Mouse (Mus musculus): ENCODE measurements around the gene Fgfr2. TPM values are rescaled to one million over a fixed set of nuclear protein-coding genes. Genes with fewer than 3 reads are reported as not detected.

Gene Fgfr2
- polyA plus RNA-seq, 1 experiment from 2014 or later, result 93.6 TPM

DNA sequence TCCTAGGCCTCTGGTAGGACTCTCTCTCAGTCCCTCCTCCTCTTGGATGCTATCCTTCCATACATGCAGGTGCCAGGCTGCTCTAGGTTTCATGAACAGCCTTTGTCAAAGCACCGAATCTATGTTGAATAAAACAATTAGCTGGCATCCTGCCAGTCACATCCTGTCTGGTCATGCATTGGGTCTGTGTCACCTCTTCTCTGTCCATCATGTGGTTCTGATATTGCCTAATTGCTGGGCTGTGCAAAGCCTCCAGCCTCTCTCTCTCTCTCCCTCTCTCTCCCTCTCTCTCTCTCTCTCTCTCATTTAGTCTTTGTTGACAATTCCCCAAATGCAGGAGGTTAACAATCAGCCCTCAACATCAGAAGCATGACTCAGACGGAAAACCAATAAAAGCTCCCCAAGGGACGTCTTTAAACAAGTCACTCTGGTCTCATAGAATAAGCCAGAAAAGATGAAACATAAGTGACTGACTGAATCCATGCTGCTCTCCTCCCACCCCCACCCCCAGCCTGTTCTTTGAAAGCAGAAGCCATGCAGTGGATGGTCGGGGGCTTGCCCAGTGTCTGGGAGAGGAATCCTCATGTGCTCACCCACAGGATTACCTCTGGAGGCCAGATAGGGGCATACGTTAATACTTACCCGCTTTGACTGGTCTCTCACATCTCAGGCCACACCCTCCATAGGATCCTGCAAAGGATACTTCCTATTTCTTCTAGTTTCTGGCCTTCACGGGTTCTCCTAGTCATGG lies 953.6 kb downstream of the Fgfr2 start:
- H3K27ac ChIP-seq (ENCODE audit: low read depth, low read length), result no peak overlapping the region
- no peak for ATAC-seq (replicated peaks; ENCODE audit: low FRiP score)
- no peaks in the 10 kb centered on the region for H3K27me3 ChIP-seq (ENCODE audit: control insufficient read depth, insufficient read depth, low read length)
- no peaks in the 10 kb centered on the region for H3K36me3 ChIP-seq (ENCODE audit: control insufficient read depth, insufficient read depth, low read length)
- no peaks in the 10 kb centered on the region for H3K4me1 ChIP-seq (replicated peaks; ENCODE audit: control insufficient read depth, insufficient read depth, low read length)
- H3K9me3 ChIP-seq (ENCODE audit: control insufficient read depth, low read length), result no peaks in the 10 kb centered on the region; the same call in 1 of the 2 replicates
- no peak overlapping the region for H3K9ac ChIP-seq (ENCODE audit: low read length)
- no peak overlapping the region for H3K4me3 ChIP-seq (ENCODE audit: low read depth, low read length)
- no peak overlapping the region for H3K4me2 ChIP-seq (ENCODE audit: low read depth, low read length, severe bottlenecking)
- DNase-seq (ENCODE audit: low spot score), result no peak
- WGBS, result 64% methylated on average over 7 of the region's 7 CpGs

DNA sequence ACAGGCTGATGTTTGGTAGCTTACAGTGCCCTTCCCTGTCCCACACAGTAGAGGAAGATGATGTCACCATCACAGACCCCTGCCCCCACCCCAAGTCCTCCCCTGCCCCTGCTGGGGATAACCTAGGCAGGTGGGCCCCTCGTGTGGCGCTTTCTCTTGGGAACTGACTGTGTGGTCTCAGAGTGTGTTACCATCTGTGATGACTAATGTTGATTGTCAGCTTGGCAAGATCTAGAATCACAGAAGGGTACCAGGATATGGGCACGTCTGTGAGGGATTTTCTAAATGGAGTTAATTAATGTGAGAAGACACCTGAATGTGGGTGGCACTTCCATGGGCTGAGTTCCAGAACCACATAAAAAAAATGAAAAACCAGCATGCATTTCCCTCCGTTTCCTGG lies 955.9 kb downstream of the Fgfr2 start:
- no peaks in the 10 kb centered on the region for H3K4me1 ChIP-seq (replicated peaks; ENCODE audit: control insufficient read depth, insufficient read depth, low read length)
- ATAC-seq (replicated peaks; ENCODE audit: low FRiP score) (0 out of 2 replicates have a peak, but pooled peaks have one; percentile 21), DNase-seq (ENCODE audit: low spot score) (no peak)
- WGBS, result 71% methylated on average over 4 of the region's 4 CpGs
- no peaks in the 10 kb centered on the region; the same call in 1 of the 2 replicates for H3K9me3 ChIP-seq (ENCODE audit: control insufficient read depth, low read length)
- H3K4me3 ChIP-seq (ENCODE audit: low read depth, low read length), result no peak overlapping the region
- no peak overlapping the region for H3K4me2 ChIP-seq (ENCODE audit: low read depth, low read length, severe bottlenecking)
- no peak overlapping the region for H3K27ac ChIP-seq (ENCODE audit: low read depth, low read length)
- no peaks in the 10 kb centered on the region for H3K27me3 ChIP-seq (ENCODE audit: control insufficient read depth, insufficient read depth, low read length)
- H3K9ac ChIP-seq (ENCODE audit: low read length), result no peak overlapping the region
- H3K36me3 ChIP-seq (ENCODE audit: control insufficient read depth, insufficient read depth, low read length), result no peaks in the 10 kb centered on the region

- no peaks in the 10 kb centered on the region for H3K36me3 ChIP-seq (ENCODE audit: control insufficient read depth, insufficient read depth, low read length)
- H3K9ac ChIP-seq (ENCODE audit: low read length), result no peak overlapping the region
- ATAC-seq (replicated peaks; ENCODE audit: low FRiP score) (no peak), DNase-seq (ENCODE audit: low spot score) (no peak)
- 90% methylated on average over 3 of the region's 3 CpGs for WGBS
- H3K4me1 ChIP-seq (replicated peaks; ENCODE audit: control insufficient read depth, insufficient read depth, low read length), result no peaks in the 10 kb centered on the region
- no peak overlapping the region for H3K4me2 ChIP-seq (ENCODE audit: low read depth, low read length, severe bottlenecking)
- H3K4me3 ChIP-seq (ENCODE audit: low read depth, low read length), result no peak overlapping the region
- H3K27me3 ChIP-seq (ENCODE audit: control insufficient read depth, insufficient read depth, low read length), result no peaks in the 10 kb centered on the region
- H3K9me3 ChIP-seq (ENCODE audit: control insufficient read depth, low read length), result no peaks in the 10 kb centered on the region
- H3K27ac ChIP-seq (ENCODE audit: low read depth, low read length), result no peak overlapping the region
These were observed 960.9 kb downstream of the Fgfr2 start for GRCm38 (mm10) chr7:132162254-132162653.

DNA sequence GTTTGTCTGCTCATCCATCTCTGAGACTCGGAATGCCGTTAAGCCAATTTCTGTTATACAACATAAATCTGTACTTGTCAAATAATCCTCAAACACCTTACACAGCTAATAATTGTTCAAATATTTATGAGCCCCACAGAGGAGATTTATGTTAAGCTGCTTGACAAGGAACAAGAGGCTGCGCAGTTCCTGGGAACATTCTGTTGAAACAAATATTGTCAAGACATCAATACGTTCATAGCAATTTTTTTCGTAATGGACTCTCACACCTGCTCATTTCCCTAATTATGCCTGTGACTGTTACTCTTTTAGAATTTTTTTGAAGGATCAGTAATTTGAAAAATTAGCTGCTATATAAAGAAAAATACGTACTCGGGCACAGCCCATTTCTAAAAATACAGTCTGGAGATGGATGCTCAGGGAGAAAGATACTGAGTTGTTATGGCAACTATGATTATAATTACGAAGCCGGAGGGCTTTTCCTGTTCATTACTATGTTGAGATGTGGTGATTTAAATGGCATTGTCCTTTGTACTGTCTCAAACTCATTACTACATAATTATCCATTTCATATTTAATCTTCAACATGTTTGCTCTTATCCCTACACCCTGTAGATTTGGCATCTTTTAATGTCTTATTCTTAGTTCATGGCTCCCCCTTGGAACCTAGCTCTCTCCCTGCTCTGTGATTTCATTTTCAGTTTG lies 964.7 kb downstream of the Fgfr2 start:
- H3K36me3 ChIP-seq (ENCODE audit: control insufficient read depth, insufficient read depth, low read length), result no peaks in the 10 kb centered on the region
- DNase-seq (ENCODE audit: low spot score), result no peak
- H3K9me3 ChIP-seq (ENCODE audit: control insufficient read depth, low read length), result no peaks in the 10 kb centered on the region
- no peak overlapping the region for H3K4me3 ChIP-seq (ENCODE audit: low read depth, low read length)
- H3K4me2 ChIP-seq (ENCODE audit: low read depth, low read length, severe bottlenecking), result no peak overlapping the region
- WGBS, result 85% methylated on average over 9 of the region's 9 CpGs
- no peak for ATAC-seq (replicated peaks; ENCODE audit: low FRiP score)
- H3K4me1 ChIP-seq (replicated peaks; ENCODE audit: control insufficient read depth, insufficient read depth, low read length), result peaks cover 7% of the 10 kb centered on the region; the same call in 1 of the 2 replicates
- H3K27me3 ChIP-seq (ENCODE audit: control insufficient read depth, insufficient read depth, low read length), result peaks cover 17% of the 10 kb centered on the region
- H3K27ac ChIP-seq (ENCODE audit: low read depth, low read length), result no peak overlapping the region
- no peak overlapping the region for H3K9ac ChIP-seq (ENCODE audit: low read length)

GRCm38 (mm10) chr7:132154368-132154961 lies 968.7 kb downstream of the Fgfr2 start, which contains the start of gene Cpxm2:
TSS of gene Cpxm2 (minus strand) at chr7:132154739.
- Histone ChIP-seq H3K4me2 (ENCODE audit: low read depth, low read length, severe bottlenecking) (peak within 1 kb of the TSS; percentile 86), H3K4me3 (ENCODE audit: low read depth, low read length) (peak within 1 kb of the TSS; percentile 33), H3K9ac (ENCODE audit: low read length) (peak within 1 kb of the TSS; percentile 53; the same call in 1 of the 2 replicates), H3K36me3 (ENCODE audit: control insufficient read depth, insufficient read depth, low read length) (no peaks in the 10 kb centered on the region), H3K9me3 (ENCODE audit: control insufficient read depth, low read length) (no peaks in the 10 kb centered on the region), H3K4me1 (replicated peaks; ENCODE audit: control insufficient read depth, insufficient read depth, low read length) (peaks cover 7% of the 10 kb centered on the region; the same call in 1 of the 2 replicates), H3K27ac (ENCODE audit: low read depth, low read length) (no peak within 1 kb of the TSS), H3K27me3 (ENCODE audit: control insufficient read depth, insufficient read depth, low read length) (peaks cover 21% of the 10 kb centered on the region)
- 3% methylated on average over 42 of the region's 43 CpGs for WGBS
- ATAC-seq (replicated peaks; ENCODE audit: low FRiP score) (no peak), DNase-seq (ENCODE audit: low spot score) (peak; percentile 57)

GRCm38 (mm10) chr7:132153725-132154147 lies 969.4 kb downstream of the Fgfr2 start:
- Histone ChIP-seq H3K4me3 (ENCODE audit: low read depth, low read length) (no peak overlapping the region), H3K36me3 (ENCODE audit: control insufficient read depth, insufficient read depth, low read length) (no peaks in the 10 kb centered on the region), H3K9me3 (ENCODE audit: control insufficient read depth, low read length) (no peaks in the 10 kb centered on the region), H3K27ac (ENCODE audit: low read depth, low read length) (no peak overlapping the region), H3K27me3 (ENCODE audit: control insufficient read depth, insufficient read depth, low read length) (peaks cover 21% of the 10 kb centered on the region), H3K4me1 (replicated peaks; ENCODE audit: control insufficient read depth, insufficient read depth, low read length) (peaks cover 7% of the 10 kb centered on the region; the same call in 1 of the 2 replicates), H3K9ac (ENCODE audit: low read length) (no peak overlapping the region), H3K4me2 (ENCODE audit: low read depth, low read length, severe bottlenecking) (peak overlapping the region; percentile 86; the same call in 1 of the 2 replicates)
- WGBS, result 35% methylated on average over 6 of the region's 6 CpGs
- ATAC-seq (replicated peaks; ENCODE audit: low FRiP score) (no peak), DNase-seq (ENCODE audit: low spot score) (no peak)

DNA sequence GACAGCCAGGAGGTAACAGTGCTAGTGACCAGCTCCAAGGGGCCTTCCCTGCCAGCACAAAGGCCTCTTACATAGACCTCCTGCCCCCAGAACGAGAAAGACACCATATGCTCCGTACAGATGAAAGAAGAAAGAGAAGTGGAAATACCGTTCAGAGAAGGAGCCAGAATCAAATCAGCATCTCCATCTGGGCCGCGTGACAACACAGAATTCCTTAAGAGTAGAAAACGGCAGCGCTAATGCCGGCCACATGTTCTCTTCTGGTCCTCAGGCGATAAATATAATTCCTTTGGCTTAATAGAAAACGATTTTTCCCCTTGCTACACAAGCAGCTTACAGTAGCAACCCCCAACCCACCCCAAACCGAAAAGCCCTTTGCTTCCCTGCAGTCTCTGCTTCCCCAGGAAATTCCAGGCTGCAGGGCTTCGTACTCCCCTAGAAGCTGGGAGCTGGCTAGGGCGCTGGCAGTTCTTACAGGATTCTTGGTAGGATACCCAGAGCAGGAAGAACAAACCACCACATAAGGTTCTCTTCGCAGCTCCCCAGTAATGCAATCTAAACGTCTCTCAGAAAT lies 977.8 kb downstream of the Fgfr2 start:
- Histone ChIP-seq H3K27ac (ENCODE audit: low read depth, low read length) (no peak overlapping the region), H3K27me3 (ENCODE audit: control insufficient read depth, insufficient read depth, low read length) (no peaks in the 10 kb centered on the region), H3K9ac (ENCODE audit: low read length) (no peak overlapping the region), H3K4me1 (replicated peaks; ENCODE audit: control insufficient read depth, insufficient read depth, low read length) (no peaks in the 10 kb centered on the region), H3K36me3 (ENCODE audit: control insufficient read depth, insufficient read depth, low read length) (no peaks in the 10 kb centered on the region), H3K9me3 (ENCODE audit: control insufficient read depth, low read length) (no peaks in the 10 kb centered on the region), H3K4me3 (ENCODE audit: low read depth, low read length) (no peak overlapping the region), H3K4me2 (ENCODE audit: low read depth, low read length, severe bottlenecking) (no peak overlapping the region)
- no peak for DNase-seq (ENCODE audit: low spot score)
- WGBS, result 78% methylated on average over 15 of the region's 15 CpGs
- no peak for ATAC-seq (replicated peaks; ENCODE audit: low FRiP score)

DNA sequence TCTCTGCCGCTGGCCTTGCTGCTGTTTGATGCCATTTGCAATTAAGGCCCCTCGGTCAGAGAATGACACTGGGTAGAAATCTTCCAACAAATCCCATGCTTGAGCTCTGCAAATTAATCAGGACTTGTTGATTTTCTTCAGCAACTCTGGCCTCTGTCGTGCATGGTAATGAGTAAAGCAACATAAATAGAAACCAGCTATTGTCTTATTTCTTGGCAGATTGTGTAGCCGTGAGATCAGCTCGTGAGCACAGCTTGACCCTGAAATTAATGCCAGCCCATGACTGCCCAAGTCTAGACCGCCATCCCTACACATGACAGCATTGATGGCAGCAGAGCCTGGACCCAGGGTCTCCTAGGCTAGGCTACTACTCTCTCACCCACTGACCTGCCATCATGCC lies 994.5 kb downstream of the Fgfr2 start:
- ATAC-seq (replicated peaks; ENCODE audit: low FRiP score) (no peak), DNase-seq (ENCODE audit: low spot score) (no peak)
- no peaks in the 10 kb centered on the region for H3K36me3 ChIP-seq (ENCODE audit: control insufficient read depth, insufficient read depth, low read length)
- 81% methylated on average over 6 of the region's 6 CpGs for WGBS
- no peak overlapping the region for H3K4me2 ChIP-seq (ENCODE audit: low read depth, low read length, severe bottlenecking)
- H3K9ac ChIP-seq (ENCODE audit: low read length), result no peak overlapping the region
- no peak overlapping the region for H3K27ac ChIP-seq (ENCODE audit: low read depth, low read length)
- no peak overlapping the region for H3K4me3 ChIP-seq (ENCODE audit: low read depth, low read length)
- no peaks in the 10 kb centered on the region for H3K4me1 ChIP-seq (replicated peaks; ENCODE audit: control insufficient read depth, insufficient read depth, low read length)
- no peaks in the 10 kb centered on the region for H3K27me3 ChIP-seq (ENCODE audit: control insufficient read depth, insufficient read depth, low read length)
- H3K9me3 ChIP-seq (ENCODE audit: control insufficient read depth, low read length), result no peaks in the 10 kb centered on the region
